Mouse (Mus musculus) central nervous system, embryonic 14 days (tissue): ENCODE data around the gene Rhbdf1. TPM values are rescaled to one million over a fixed set of nuclear protein-coding genes. Genes with fewer than 3 reads are reported as not detected.

Source experiments
- polyA plus RNA-seq: library from polyadenylated mRNA; depleted of rRNA; stranded (reverse); fragments of >200 nt; gene quantifications from 2 replicates; pipeline ENCODE4 v1.2.3, GENCODE M21; 2012; rRNA removed

Rhbdf1 gene
- polyA plus RNA-seq: 30.8 and 50.6 TPM in 2 replicates

GRCm38 (mm10) chr11:32221951-32222409, at the start of gene Rhbdf1:
TSS of gene Rhbdf1 (minus strand) at chr11:32222300.

GRCm38 (mm10) chr11:32267188-32267884, 45.2 kb upstream of the Rhbdf1 start, which contains the start of gene Nprl3:
TSS of gene Nprl3 (minus strand) at chr11:32267707.

GRCm38 (mm10) chr11:32226124-32226871, 4.2 kb upstream of the Rhbdf1 start, which contains the start of gene Mpg:
TSS of gene Mpg (plus strand) at chr11:32226505.

GRCm38 (mm10) chr11:32205058-32205873, 16.8 kb downstream of the Rhbdf1 start, which contains the start of gene Snrnp25:
TSS of gene Snrnp25 (plus strand) at chr11:32205415.

GRCm38 (mm10) chr11:32200075-32200601, 22.0 kb downstream of the Rhbdf1 start, which contains the start of gene Il9r:
TSS of gene Il9r (minus strand) at chr11:32200279.

Other genes starting within 250 kb of the Rhbdf1 start
- gene Nsg2, start 221.8 kb downstream of the Rhbdf1 start, polyA plus RNA-seq: 719 and 909 TPM in 2 replicates
- gene Il9r, start 22.0 kb downstream of the Rhbdf1 start, polyA plus RNA-seq: 0.02 and 0.09 TPM in 2 replicates
- 52.4 and 61.1 TPM in 2 replicates for gene Snrnp25, start 16.9 kb downstream of the Rhbdf1 start, polyA plus RNA-seq
- gene Mpg, start 4.2 kb upstream of the Rhbdf1 start, polyA plus RNA-seq: 21.4 and 25.4 TPM in 2 replicates
- 83.1 and 85.1 TPM in 2 replicates for gene Nprl3, start 45.4 kb upstream of the Rhbdf1 start, polyA plus RNA-seq
- 41.2 and 47.2 TPM in 2 replicates for gene Hba-x, start 54.1 kb upstream of the Rhbdf1 start, polyA plus RNA-seq
- 1,275 and 2,575 TPM in 2 replicates for gene Hba-a1, start 61.2 kb upstream of the Rhbdf1 start, polyA plus RNA-seq
- gene Hbq1b, start 64.7 kb upstream of the Rhbdf1 start, polyA plus RNA-seq: 1.3 and 1.9 TPM in 2 replicates
- gene Hba-a2, start 74.2 kb upstream of the Rhbdf1 start, polyA plus RNA-seq: 2,538 and 5,404 TPM in 2 replicates
- gene Hbq1a, start 77.8 kb upstream of the Rhbdf1 start, polyA plus RNA-seq: 0.64 and 0.80 TPM in 2 replicates
- gene Sh3pxd2b, start 125.5 kb upstream of the Rhbdf1 start, polyA plus RNA-seq: 29.9 and 36.8 TPM in 2 replicates
- 61.4 and 62.2 TPM in 2 replicates for gene Ubtd2, start 233.1 kb upstream of the Rhbdf1 start, polyA plus RNA-seq